Mouse (Mus musculus) layer of hippocampus, adult 2 months (tissue): ENCODE measurements around the gene Slc28a2. TPM values are rescaled to one million over a fixed set of nuclear protein-coding genes. Genes with fewer than 3 reads are reported as not detected.
A peak's percentile ranks its signal among the peaks of the same experiment; 100 is the strongest.
"Not testable (repeated sequence)": the region's sequence is repeated elsewhere in the genome, so short reads cannot be mapped to it uniquely, and the experiment has no call there.

Experiments used
- DNase-seq, 2 experiments: peaks; one replicate each; pipeline ENCODE4 v3.0.0; 2022; ENCODE audit warnings: low spot score in 2 of 2
- H3K27ac ChIP-seq: fragments of 200-600 bp; 2 replicates; pipeline ENCODE4 v1.8.1; 2022
- H3K4me3 ChIP-seq: fragments of 200-600 bp; 2 replicates; pipeline ENCODE4 v1.8.1; 2022; ENCODE audit warnings: mild to moderate bottlenecking
- CTCF ChIP-seq: fragments of 200-600 bp; conservative IDR thresholded peaks from 2 replicates; pipeline ENCODE4 v1.8.1; 2022; ENCODE audit warnings: antibody characterized with exemption, mild to moderate bottlenecking, moderate library complexity
- total RNA-seq, 2 experiments: library from RNA; stranded (reverse); gene quantifications; 2 replicates each; pipeline ENCODE4 v1.2.3; 2021

Slc28a2 gene
- total RNA-seq, 2 experiments from 2014 or later = 0.54 TPM; not detected in 1

- no peak for DNase-seq
- TF ChIP-seq CTCF = no peak
- Histone ChIP-seq H3K4me3 (no peak overlapping the region), H3K27ac (no peak overlapping the region)
Observed at GRCm38 (mm10) chr2:122441000-122441933, 15.0 kb downstream of the Slc28a2 start.

GRCm38 (mm10) chr2:122450351-122450750, 24.1 kb downstream of the Slc28a2 start:
- H3K27ac ChIP-seq = no peak overlapping the region
- no peak for TF ChIP-seq CTCF
- no peak for DNase-seq
- no peak overlapping the region for H3K4me3 ChIP-seq

- no peak overlapping the region for H3K4me3 ChIP-seq
- no peak overlapping the region for H3K27ac ChIP-seq
- no peak for DNase-seq
- TF ChIP-seq CTCF = no peak
Observed at GRCm38 (mm10) chr2:122452426-122452825, 26.1 kb downstream of the Slc28a2 start.

- TF ChIP-seq CTCF = no peak
- Histone ChIP-seq H3K4me3 (peak overlapping the region; percentile 77), H3K27ac (no peak overlapping the region)
- DNase-seq = no peak
Observed at GRCm38 (mm10) chr2:122466901-122467300, 40.6 kb downstream of the Slc28a2 start.

GRCm38 (mm10) chr2:122467351-122468013, 41.2 kb downstream of the Slc28a2 start:
- peak; percentile 93 for TF ChIP-seq CTCF
- H3K4me3 ChIP-seq = peak overlapping the region; percentile 77
- peak; percentile 86 for DNase-seq
- peak overlapping the region; percentile 79 for H3K27ac ChIP-seq

GRCm38 (mm10) chr2:122469221-122469620, 42.9 kb downstream of the Slc28a2 start:
- no peak for DNase-seq
- no peak for TF ChIP-seq CTCF
- H3K4me3 ChIP-seq = no peak overlapping the region
- H3K27ac ChIP-seq = no peak overlapping the region

- DNase-seq = no peak
- Histone ChIP-seq H3K4me3 (no peak overlapping the region), H3K27ac (no peak overlapping the region)
- no peak for TF ChIP-seq CTCF
Observed at GRCm38 (mm10) chr2:122476585-122476984, 50.3 kb downstream of the Slc28a2 start.

GRCm38 (mm10) chr2:122483787-122484186, 57.5 kb downstream of the Slc28a2 start:
- DNase-seq, H3K4me3 ChIP-seq: not testable (repeated sequence)

GRCm38 (mm10) chr2:122484641-122485040, 58.4 kb downstream of the Slc28a2 start, which contains the start of gene Gm14085:
TSS of gene Gm14085 (plus strand) at chr2:122484941.
- no peak for DNase-seq
- H3K27ac ChIP-seq = no peak within 1 kb of the TSS
- no peak within 1 kb of the TSS for H3K4me3 ChIP-seq
- TF ChIP-seq CTCF = no peak

More at GRCm38 (mm10) chr2:122483787-122484186, 57.5 kb downstream of the Slc28a2 start:
- H3K27ac ChIP-seq = not testable (repeated sequence)

GRCm38 (mm10) chr2:122485654-122486053, 59.4 kb downstream of the Slc28a2 start:
- H3K27ac ChIP-seq, H3K4me3 ChIP-seq, DNase-seq: not testable (repeated sequence)

GRCm38 (mm10) chr2:122486122-122486521, 59.8 kb downstream of the Slc28a2 start:
- H3K27ac ChIP-seq, H3K4me3 ChIP-seq, DNase-seq: not testable (repeated sequence)

- DNase-seq = no peak
- Histone ChIP-seq H3K27ac (no peak overlapping the region), H3K4me3 (no peak overlapping the region)
- no peak for TF ChIP-seq CTCF
Observed at GRCm38 (mm10) chr2:122486674-122487073, 60.4 kb downstream of the Slc28a2 start.

Other genes starting within 250 kb of the Slc28a2 start
- gene Patl2, start 240.3 kb upstream of the Slc28a2 start, total RNA-seq = not detected
- not detected for gene Terb2, start 240.2 kb upstream of the Slc28a2 start, total RNA-seq
- 10 to 100 TPM; 19.0 to 19.3 TPM for gene Sord, start 191.7 kb upstream of the Slc28a2 start, total RNA-seq
- under 1 TPM in 1 of 2 experiments, not detected in 1; 0.08 TPM for gene Duox2, start 128.0 kb upstream of the Slc28a2 start, total RNA-seq
- gene Duoxa2, start 127.6 kb upstream of the Slc28a2 start, total RNA-seq = not detected
- not detected for gene Duoxa1, start 112.7 kb upstream of the Slc28a2 start, total RNA-seq
- gene Duox1, start 110.8 kb upstream of the Slc28a2 start, total RNA-seq = not detected
- 10 to 100 TPM; 61.7 to 62.6 TPM for gene Shf, start 57.3 kb upstream of the Slc28a2 start, total RNA-seq
- gene Gm14085, start 58.5 kb downstream of the Slc28a2 start, total RNA-seq = not detected
- 10 to 100 TPM; 64.9 to 72.1 TPM for gene Gatm, start 184.8 kb downstream of the Slc28a2 start, total RNA-seq
- gene AA467197, start 210.5 kb downstream of the Slc28a2 start, total RNA-seq = 1 to 10 TPM in 1 of 2 experiments, not detected in 1; 1.1 TPM